Mouse (Mus musculus) v-Abl transformed pro-B cells (cell line): Measurements from ENCODE around the gene Zmym4.
"Not testable (repeated sequence)": the region's sequence is repeated elsewhere in the genome, so short reads cannot be mapped to it uniquely, and the experiment has no call there.

Experiments
- in situ Hi-C, 2 experiments: fragments of 400-800 bp; cut with MboI; formaldehyde crosslinking; loops; one replicate each; pipeline ENCODE4 v1.15.1; 2025; ENCODE audit not compliant: unreplicated experiment in 2 of 2

The Zmym4 gene

DNA sequence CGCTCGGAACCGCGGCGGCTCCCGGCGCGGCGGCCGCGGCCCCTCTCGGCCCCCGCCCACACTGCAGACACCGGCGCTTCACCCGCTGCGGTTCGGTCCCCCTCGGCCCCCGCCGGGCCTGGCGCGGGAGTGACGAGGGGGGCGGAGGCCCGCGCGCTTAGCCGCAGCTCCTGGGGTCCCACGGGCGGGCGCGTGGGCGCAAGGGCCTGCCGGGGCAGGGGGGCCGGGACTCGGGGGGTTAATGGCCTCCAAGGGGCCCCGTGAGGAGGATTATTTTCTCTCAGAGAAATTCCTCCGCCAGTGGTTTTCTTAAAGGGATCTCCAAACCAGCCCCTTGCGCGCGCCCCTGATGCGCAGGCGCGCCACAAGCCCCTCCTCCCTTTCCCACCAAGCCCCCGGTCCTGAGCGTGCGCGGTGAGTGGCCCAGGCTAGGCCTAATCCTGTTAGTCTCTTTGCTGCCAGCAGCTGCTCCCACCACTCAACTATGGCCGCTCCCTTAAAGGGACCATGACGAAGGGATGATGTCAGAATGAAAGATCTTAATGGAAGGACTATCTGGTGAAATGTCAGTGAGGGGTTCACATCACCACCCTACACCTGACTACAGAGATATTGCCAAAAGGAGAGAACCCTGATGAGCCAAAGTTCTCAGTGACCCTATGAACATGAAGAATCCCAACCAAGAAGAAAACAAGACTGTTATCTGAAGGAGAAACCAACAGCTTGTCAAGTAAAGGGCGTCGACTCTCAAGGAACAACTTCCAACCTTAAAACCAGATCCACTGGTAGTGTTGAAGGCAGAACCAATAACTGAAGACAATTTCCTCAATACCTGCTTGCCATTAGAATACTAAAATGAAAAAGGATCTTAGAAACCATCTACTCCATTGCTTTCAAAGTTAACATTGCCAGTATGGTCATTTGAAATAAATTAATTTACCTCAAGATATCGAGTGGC lies at the start of gene Zmym4:
Gene Zmym4 (minus strand): TSS at position 272 of the 958 bp plus-strand sequence.
- in situ Hi-C loops: no loop called here

DNA sequence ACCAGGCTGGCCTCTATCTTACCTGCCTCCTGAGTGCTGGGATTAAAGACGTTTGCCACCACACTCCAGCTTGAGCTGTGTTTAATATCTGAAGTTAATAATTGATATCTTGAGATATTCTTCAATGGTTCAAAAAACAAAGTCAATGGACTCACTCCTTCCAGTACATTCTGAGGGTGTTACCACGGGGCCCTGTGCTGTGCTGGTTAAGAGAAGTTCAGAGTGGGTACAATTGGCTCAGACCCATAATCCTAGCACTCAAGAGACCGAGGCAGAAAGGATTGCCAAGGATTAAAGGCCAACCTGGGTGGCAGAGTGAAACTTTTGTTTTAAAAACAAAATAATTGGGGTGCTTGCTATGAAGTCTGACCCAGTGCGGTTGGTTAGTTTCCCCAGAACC lies 48.4 kb upstream of the Zmym4 start:
- in situ Hi-C loops: no loop called here

DNA sequence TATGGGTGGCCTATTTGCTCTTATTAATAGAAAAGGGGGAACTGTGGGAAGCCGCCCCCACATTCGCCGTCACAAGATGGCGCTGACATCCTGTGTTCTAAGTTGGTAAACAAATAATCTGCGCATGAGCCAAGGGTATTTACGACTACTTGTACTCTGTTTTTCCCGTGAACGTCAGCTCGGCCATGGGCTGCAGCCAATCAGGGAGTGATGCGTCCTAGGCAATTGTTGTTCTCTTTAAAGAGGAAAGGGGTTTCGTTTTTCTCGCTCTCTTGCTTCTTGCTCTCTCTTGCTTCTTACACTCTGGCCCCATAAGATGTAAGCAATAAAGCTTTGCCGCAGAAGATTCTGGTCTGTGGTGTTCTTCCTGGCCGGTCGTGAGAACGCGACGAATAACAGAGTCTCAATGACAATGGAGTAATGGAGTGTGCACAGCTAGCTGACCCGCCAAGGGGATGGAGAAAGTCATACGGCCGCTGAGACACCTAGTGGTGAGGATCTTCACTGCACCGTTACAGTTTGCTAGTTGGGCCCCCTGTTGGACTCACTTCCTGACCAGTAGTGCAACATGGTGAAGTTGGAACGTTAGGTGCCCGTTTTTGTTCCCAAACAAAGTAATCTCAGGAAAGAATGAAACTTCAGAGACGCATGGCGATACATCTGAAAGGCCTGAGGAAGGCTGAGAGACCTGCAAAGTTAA lies 47.5 kb upstream of the Zmym4 start:
- in situ Hi-C loops: not testable (repeated sequence)

DNA sequence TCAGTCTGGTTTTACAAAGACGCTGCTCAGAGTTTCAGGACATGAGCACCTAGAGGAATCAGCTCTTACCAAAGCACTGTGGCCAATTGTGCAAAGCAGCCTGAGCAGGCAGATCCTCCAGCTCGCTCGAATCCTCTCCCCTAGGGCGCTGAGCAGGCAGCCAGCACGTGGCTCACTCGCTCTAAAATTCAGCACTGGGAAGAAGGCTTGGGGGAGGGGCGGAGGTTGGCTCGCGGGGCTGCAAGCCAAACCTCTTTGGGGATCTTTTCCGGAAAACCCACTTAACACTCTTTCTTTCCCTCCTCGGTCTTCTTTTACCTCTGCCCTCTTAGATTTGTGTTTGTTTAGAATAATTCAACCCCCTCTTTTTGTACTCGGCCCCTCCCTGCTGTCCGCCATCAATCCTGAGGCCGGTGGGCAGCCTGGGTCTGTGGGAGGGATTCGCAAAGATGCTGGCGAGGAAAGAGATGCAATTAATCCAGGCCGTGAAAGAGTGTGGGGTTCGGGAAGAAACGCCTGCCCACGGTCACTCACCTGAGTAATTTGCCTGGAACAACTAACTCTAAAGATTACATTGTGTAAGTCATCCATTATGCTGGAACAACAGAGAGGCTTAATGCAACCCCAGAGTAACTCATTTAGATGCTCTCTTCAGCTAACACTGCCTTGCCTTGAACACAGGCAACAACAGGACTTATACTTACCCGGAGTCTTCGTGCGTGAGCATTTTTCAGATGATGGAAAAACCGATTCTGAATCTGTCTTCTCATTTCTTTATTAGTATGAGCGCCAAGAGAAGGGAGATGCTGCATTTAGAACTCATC lies 37.4 kb upstream of the Zmym4 start:
- in situ Hi-C loops: no loop called here

DNA sequence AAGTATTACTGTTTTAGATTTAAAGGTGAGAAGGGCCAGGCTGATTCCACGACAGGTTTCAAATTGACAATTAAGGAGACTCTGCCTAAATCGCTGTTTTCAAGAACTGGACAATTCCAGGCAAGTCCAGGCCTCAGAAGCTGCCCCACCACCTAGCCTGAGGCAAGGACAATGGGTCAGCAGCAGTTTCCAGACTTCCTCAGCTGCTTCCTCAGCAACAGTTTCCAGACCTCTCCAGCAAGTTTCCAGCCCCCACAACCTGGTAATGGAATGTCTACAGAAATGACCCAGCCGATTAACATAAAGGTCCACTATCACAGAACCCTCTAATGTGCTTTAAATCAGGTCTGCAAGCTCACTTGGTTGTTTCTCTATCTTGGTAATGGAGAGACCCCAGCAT lies 36.4 kb upstream of the Zmym4 start:
- in situ Hi-C loops: no loop called here

DNA sequence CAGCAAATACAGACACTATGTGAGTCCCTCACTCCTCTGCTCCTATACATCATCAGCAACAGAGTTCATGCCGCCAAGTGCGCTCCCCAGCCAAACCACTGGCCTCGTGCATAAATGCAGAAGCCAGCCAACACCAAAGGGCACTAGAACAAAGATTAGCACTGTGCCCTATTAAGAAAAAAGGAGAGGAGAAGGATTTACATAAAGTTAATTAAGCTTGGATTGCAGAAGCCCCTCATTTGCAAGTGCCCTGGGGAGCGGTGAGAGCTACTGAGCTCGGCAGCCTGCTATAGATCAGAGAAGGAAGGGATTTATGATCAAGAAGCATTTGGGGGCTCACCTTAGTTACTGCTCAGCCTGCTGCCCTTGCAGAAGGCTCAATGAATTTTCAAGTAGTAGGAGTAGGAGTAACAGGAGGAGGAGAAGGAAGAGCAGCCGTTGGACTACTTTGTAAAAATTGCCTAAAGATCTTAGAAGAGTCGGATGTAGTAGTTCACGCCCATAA lies 32.7 kb upstream of the Zmym4 start:
- in situ Hi-C loops: no loop called here

DNA sequence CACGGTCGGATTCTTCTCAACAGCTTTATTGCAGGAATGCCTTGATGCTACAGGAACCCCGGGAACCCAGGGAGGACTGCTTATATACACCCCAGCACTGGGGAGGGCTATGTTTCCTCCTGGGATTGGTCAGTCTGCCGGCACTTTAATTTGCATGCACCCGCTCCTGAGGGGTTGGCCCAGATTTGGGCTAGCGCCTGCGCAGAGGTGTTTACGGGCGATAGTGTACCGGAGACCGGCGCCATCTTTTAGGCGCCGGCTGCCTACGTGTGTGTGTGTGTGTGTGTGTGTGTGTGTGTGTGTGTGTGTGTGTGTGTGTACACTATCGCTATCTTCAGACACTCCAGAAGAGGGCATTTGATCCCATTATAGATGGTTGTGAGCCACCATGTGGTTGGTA lies 31.4 kb upstream of the Zmym4 start:
- in situ Hi-C loops: not testable (repeated sequence)

DNA sequence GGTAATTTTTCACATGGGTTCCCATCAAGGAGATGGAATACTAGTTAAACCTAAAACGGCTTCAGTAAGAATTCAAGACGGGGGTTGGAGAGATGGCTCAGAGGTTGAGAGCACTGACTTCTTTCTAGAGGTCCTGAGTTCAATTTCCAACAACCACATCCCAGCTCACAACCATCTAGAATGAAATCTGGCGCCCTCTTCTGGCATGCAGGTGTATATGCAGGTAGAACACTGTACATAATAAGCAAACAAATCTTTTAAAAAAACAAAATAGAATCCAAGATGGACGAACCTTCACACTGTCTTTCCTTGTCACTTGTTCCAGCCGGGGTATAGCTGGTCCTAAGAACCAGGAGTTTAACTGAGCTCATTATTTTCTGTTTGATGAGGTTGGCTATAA lies 24.4 kb upstream of the Zmym4 start:
- in situ Hi-C loops: no loop called here

DNA sequence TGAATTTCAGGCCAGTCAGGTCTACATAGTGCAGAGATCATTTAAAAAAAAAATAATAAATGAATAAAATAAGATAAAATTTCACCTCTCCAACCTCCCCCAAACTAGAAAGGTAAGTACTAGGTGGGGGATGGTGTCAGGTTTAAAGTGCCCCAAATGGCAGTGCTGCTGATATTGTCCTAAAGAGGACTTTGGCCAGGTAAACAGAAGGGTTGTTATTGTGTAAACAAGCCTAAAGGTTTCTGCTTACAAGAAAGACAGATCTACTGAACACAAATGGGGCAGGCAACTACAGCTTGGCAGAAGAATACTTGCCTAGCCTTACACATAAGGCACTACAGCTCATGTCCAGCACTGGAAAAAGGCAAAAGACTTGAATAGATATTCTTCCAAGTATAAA lies 22.6 kb upstream of the Zmym4 start:
- in situ Hi-C loops: no loop called here

DNA sequence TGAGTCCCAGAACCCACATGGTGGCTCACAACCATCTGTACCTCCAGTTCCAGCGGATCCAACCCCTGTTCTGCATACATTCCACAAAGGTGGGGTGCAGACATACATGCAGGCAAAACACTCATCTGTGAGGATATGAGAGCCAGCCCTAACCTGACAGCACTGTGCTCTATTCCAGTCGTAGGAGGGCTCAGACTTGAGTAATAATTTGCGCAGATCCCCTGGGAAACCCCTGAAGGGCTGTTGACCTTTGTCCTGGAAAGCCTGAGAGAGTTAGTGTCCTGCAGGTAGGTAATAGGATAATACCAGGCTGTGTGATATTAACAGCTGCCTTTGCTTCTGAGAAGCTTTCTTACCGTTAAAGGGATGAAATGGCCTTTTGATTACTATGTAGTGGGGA lies 20.6 kb upstream of the Zmym4 start:
- in situ Hi-C loops: no loop called here

DNA sequence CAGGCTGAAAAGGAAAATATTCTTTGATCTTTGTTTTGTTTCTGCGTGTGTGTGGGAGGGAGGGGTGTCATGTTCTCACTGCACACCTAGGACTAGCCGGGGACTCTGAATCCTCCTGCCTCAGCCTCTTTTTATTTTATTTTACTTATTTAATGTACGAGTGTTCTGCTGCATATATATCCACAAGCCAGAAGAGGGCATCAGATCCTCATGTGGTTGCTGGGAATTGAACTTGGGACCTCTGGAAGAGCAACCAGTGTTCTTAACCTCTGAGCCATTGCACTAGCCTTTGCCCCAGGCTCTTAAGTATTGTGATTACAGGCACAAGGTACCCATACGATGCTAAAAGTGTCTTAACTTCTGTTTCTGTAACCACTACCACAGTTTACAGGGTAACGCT lies 18.8 kb upstream of the Zmym4 start:
- in situ Hi-C loops: no loop called here

DNA sequence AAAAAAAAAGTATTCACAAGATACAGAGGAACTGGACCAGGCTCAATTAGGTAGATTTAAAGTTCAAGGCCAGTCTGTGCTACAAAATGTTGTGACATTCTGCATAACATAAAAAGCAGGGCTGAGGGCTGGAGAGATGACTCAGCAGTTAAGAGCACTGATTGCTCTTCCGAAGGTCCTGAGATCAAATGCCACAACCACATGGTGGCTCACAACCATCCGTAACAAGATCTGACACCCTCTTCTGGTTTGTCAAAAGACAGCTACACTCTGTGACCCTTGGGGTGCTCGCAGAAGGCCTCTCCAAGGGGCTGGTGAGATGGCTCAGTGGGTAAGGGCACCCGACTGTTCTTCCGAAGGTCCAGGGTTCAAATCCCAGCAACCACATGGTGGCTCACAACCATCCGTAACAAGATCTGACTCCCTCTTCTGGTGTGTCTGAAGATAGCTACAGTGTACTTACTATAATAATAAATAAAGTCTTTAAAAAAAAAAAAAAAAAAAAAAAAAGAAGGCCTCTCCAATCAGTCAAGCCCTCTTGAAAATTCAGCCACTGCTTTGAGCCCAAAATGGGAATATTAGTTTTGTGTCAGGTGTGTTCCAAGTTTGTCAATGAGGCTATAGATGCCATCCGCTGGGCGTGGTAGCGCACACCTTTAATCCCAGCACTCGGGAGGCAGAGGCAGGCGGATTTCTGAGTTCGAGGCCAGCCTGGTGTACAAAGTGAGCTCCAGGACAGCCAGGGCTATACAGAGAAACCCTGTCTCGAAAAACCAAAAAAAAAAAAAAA lies 16.0 kb upstream of the Zmym4 start:
- in situ Hi-C loops: not testable (repeated sequence)

DNA sequence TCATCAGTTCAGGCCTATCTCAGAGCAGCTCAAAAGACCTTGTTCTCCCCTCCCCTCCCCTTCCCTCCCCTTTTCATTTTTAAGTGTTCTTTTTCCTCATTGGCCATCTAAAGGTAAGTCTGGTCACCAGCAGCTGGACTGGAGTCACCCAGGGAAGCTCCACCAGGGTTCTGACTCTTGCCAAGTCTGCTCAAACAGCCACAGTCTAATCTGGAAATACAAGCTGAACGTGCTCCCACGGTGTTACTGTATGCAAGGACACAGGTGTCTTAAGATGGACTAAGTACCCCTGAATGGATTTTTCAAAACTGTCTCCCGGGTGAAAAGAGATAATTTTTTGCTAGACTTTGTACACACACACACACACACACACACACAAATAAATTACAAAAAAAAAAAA lies 15.4 kb upstream of the Zmym4 start:
- in situ Hi-C loops: no loop called here

DNA sequence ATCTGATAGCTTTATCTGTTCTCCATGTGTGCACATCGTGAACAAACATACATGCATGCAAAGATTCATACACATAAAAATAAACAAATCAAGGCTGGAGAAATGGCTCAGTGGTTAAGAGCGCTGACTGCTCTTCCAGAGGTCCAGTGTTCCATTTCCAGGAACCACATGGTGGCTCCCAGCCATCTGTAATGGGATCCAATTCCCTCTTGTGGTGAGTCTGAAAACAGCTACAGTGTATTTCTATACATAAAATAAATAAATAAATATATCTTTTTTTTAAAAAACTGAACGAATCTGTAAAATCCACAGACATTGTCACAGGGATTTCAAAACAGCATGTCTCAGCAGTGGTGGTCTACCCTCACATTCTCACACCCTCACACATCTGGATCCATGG lies 10.8 kb upstream of the Zmym4 start:
- in situ Hi-C loops: no loop called here

DNA sequence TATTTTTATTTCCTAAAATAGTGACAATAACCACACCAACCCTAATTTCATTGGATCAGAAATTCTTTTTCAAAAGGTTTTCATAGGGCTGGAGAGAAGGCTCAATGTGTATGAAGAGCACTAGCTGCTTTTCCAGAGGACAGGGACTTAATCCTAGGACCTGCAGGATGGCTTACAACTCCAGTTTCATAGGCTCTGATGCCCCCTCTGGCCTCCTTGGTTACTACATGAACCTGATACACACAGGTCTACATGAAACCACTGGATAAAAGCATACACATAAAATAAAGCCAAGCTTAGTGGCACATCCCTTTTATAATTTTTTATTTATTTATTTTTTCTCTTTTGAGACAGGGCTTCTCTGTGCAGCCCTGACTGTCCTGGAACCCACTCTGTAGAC lies 9.5 kb upstream of the Zmym4 start:
- in situ Hi-C loops: no loop called here

DNA sequence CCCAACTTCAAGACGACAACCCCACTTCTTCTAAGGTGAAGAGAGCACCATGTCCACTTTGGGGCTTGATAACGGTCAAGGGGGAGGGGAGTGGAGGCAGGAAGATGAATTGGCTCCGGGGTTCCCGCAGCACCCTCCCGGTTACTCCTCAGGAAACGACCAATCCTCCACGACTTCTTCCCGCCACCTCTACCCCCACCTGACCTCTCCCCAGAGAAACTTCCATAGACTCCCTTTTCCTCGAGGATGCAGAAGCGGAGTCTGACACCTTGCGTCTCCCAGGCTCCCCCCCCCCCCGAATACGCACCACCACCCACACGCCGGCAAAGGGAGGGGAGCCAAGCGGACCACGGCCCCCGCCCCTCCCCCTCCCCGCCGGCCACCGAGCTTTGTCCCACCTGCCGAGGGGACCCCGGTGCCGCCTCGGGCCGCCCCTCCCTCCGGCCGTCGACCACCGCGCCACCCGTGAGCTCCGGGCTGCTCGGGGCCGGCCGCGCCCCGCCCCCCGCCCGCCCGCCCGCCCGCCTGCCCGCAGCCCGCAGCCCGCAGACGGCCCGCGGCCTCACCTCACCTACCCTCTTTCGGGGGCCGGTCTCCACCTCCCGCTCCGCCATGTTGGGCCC lies 583 bp downstream of the Zmym4 start:
- in situ Hi-C loops: no loop called here

DNA sequence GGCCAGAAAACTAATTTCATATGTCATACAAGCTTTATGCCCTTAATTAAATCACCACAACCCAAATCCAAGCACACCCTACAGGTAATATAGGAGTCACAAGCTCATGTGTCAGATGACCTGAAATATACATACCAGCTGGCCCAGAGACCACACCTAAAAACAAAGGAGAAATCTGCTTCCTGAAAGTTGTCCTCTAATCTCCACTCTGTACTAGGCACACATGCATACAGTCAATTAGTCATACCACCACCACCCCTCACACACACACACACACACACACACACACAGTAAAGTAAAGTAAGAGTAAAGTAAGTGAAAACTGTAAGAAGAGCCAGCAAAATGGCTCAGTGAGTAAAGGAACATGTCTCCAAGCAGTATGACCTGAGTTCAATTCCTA lies 9.3 kb downstream of the Zmym4 start:
- in situ Hi-C loops: no loop called here

DNA sequence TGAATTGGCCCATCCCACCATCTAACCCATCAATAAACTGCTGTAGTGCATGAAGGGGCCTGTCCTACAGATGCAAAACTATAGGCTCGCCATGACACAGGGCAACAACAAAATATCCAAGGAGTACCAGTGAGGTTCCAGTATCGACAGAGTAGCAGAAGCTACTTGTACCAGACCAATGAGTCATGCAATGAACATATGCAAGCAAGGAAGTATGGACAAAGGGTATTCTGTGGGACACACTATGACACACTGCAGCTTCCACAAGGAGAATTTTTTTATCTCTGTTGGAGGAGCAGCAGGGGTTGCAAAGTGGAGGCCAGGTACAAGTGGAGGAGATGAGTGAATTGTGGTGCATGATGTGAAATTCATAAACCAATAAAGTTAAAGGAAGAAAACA lies 9.7 kb downstream of the Zmym4 start:
- in situ Hi-C loops: no loop called here

DNA sequence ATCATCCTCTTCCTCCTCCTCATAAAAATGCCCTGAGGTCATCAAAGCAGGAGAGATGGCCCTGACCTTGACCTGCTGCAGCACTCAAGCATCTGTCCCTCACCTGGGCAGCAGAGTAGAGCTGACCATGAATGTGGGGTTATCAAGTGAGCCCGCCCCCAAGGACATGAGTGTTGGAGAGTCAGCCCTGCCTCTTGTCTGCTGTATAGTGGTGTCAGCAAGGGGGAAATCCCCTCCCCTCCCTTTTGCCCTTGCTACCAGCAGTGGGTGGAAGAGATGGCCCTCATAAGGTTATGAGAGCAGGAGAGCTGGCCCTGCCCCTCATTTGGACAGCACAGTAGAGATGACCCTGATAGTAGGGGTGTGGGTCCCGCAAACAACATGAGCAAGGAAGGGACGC lies 10.5 kb downstream of the Zmym4 start:
- in situ Hi-C loops: no loop called here

DNA sequence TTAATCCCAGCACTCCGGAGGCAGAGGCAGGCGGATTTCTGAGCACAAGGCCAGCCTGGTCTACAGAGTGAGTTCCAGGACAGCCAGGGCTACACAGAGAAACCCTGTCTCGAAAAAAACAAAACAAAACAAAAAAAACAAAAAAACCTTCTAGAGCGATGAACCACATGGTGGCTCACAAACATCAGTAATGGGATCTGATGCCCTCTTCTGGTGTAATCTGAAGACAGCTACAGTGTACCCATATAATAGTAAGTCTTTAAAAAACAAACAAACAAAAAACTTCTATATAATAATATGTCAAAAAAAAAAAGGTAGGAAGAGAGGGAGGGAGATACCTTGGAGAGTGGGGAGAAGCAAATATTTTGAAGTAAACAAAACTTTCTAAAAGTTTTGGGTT lies 17.1 kb downstream of the Zmym4 start:
- in situ Hi-C loops: not testable (repeated sequence)
